Mouse (Mus musculus): Measurements from ENCODE around the gene Tlcd1. TPM values are rescaled to one million over a fixed set of nuclear protein-coding genes. Genes with fewer than 3 reads are reported as not detected.
A peak's percentile ranks its signal among the peaks of the same experiment; 100 is the strongest.

Gene Tlcd1
- polyA plus RNA-seq, 1 experiment from 2014 or later, result 50.3 TPM

GRCm38 (mm10) chr11:78168541-78169468, 7.7 kb upstream of the Tlcd1 start:
- peaks cover 84% of the 10 kb centered on the region for H3K4me1 ChIP-seq (replicated peaks)

GRCm38 (mm10) chr11:78170306-78170705, 6.2 kb upstream of the Tlcd1 start:
- Histone ChIP-seq H3K9ac (peak overlapping the region; percentile 62), H3K4me3 (replicated peaks) (no peak overlapping the region), H3K27ac (peak overlapping the region; percentile 91), H3K27me3 (no peaks in the 10 kb centered on the region), H3K4me1 (replicated peaks) (peaks cover 90% of the 10 kb centered on the region), H3K9me3 (replicated peaks) (no peaks in the 10 kb centered on the region), H3K36me3 (peaks cover 13% of the 10 kb centered on the region), H3K4me2 (peak overlapping the region; percentile 73; the same call in 1 of the 2 replicates)
- DNase-seq (no peak), ATAC-seq (ENCODE audit: low read depth) (no peak)
- WGBS (ENCODE audit: insufficient replicate concordance), result 85% methylated on average over 15 of the region's 15 CpGs

More at GRCm38 (mm10) chr11:78168541-78169468, 7.7 kb upstream of the Tlcd1 start:
- Histone ChIP-seq H3K4me3 (replicated peaks) (peak overlapping the region; percentile 50), H3K9me3 (replicated peaks) (no peaks in the 10 kb centered on the region), H3K9ac (peak overlapping the region; percentile 62), H3K36me3 (peaks cover 13% of the 10 kb centered on the region), H3K27me3 (no peaks in the 10 kb centered on the region), H3K4me2 (peak overlapping the region; percentile 73), H3K27ac (peak overlapping the region; percentile 91)
- ATAC-seq (ENCODE audit: low read depth) (peak; percentile 65), DNase-seq (no peak)
- WGBS (ENCODE audit: insufficient replicate concordance), result 17% methylated on average over 19 of the region's 19 CpGs

GRCm38 (mm10) chr11:78171328-78171727, 5.2 kb upstream of the Tlcd1 start:
- no peak overlapping the region for H3K9ac ChIP-seq
- ATAC-seq (ENCODE audit: low read depth) (no peak), DNase-seq (no peak)
- no peaks in the 10 kb centered on the region for H3K27me3 ChIP-seq
- H3K4me3 ChIP-seq (replicated peaks), result no peak overlapping the region
- peaks cover 13% of the 10 kb centered on the region for H3K36me3 ChIP-seq
- WGBS (ENCODE audit: insufficient replicate concordance), result 55% methylated on average over 4 of the region's 4 CpGs
- no peaks in the 10 kb centered on the region for H3K9me3 ChIP-seq (replicated peaks)
- H3K27ac ChIP-seq, result peak overlapping the region; percentile 91
- peaks cover 90% of the 10 kb centered on the region for H3K4me1 ChIP-seq (replicated peaks)
- H3K4me2 ChIP-seq, result no peak overlapping the region

GRCm38 (mm10) chr11:78172034-78172747, 4.3 kb upstream of the Tlcd1 start:
- H3K4me1 ChIP-seq (replicated peaks), result peaks cover 81% of the 10 kb centered on the region

GRCm38 (mm10) chr11:78172748-78173383, 3.6 kb upstream of the Tlcd1 start:
- no peaks in the 10 kb centered on the region for H3K9me3 ChIP-seq (replicated peaks)
- H3K36me3 ChIP-seq, result peaks cover 13% of the 10 kb centered on the region
- 82% methylated on average over 19 of the region's 19 CpGs for WGBS (ENCODE audit: insufficient replicate concordance)
- H3K4me1 ChIP-seq (replicated peaks), result peaks cover 74% of the 10 kb centered on the region
- no peak for ATAC-seq (ENCODE audit: low read depth)
- H3K4me2 ChIP-seq, result no peak overlapping the region
- DNase-seq, result no peak
- no peak overlapping the region for H3K4me3 ChIP-seq (replicated peaks)
- H3K27ac ChIP-seq, result peak overlapping the region; percentile 47
- peak overlapping the region; percentile 10; the same call in 1 of the 2 replicates for H3K9ac ChIP-seq
- H3K27me3 ChIP-seq, result no peaks in the 10 kb centered on the region

More at GRCm38 (mm10) chr11:78172034-78172747, 4.3 kb upstream of the Tlcd1 start:
- 82% methylated on average over 16 of the region's 16 CpGs for WGBS (ENCODE audit: insufficient replicate concordance)
- H3K9me3 ChIP-seq (replicated peaks), result no peaks in the 10 kb centered on the region
- no peaks in the 10 kb centered on the region for H3K27me3 ChIP-seq
- peak overlapping the region; percentile 10 for H3K9ac ChIP-seq
- DNase-seq, result no peak
- ATAC-seq (ENCODE audit: low read depth), result no peak
- H3K36me3 ChIP-seq, result peaks cover 13% of the 10 kb centered on the region
- no peak overlapping the region for H3K4me3 ChIP-seq (replicated peaks)
- H3K4me2 ChIP-seq, result no peak overlapping the region
- H3K27ac ChIP-seq, result peak overlapping the region; percentile 37; the same call in 1 of the 2 replicates

- DNase-seq (no peak), ATAC-seq (ENCODE audit: low read depth) (no peak)
- Histone ChIP-seq H3K9ac (peak overlapping the region; percentile 37), H3K4me2 (no peak overlapping the region), H3K9me3 (replicated peaks) (no peaks in the 10 kb centered on the region), H3K4me3 (replicated peaks) (no peak overlapping the region), H3K27me3 (no peaks in the 10 kb centered on the region), H3K4me1 (replicated peaks) (peaks cover 66% of the 10 kb centered on the region), H3K27ac (peak overlapping the region; percentile 82), H3K36me3 (peaks cover 20% of the 10 kb centered on the region)
- WGBS (ENCODE audit: insufficient replicate concordance), result 80% methylated on average over 3 of the region's 3 CpGs
These were observed 2.0 kb upstream of the Tlcd1 start for GRCm38 (mm10) chr11:78174506-78174905.

- Histone ChIP-seq H3K4me3 (replicated peaks) (peak overlapping the region; percentile 94), H3K9me3 (replicated peaks) (no peaks in the 10 kb centered on the region), H3K36me3 (peaks cover 29% of the 10 kb centered on the region), H3K4me1 (replicated peaks) (peaks cover 66% of the 10 kb centered on the region), H3K27me3 (no peaks in the 10 kb centered on the region), H3K4me2 (peak overlapping the region; percentile 81), H3K27ac (peak overlapping the region; percentile 100), H3K9ac (peak overlapping the region; percentile 99)
- peak; percentile 40 for ATAC-seq (ENCODE audit: low read depth)
- 5% methylated on average over 10 of the region's 10 CpGs for WGBS (ENCODE audit: insufficient replicate concordance)
- DNase-seq, result no peak
These were observed 625 bp upstream of the Tlcd1 start for GRCm38 (mm10) chr11:78175771-78176401.

GRCm38 (mm10) chr11:78176905-78177331, 407 bp downstream of the Tlcd1 start:
- peak overlapping the region; percentile 81 for H3K4me2 ChIP-seq
- ATAC-seq (ENCODE audit: low read depth) (no peak), DNase-seq (no peak)
- peaks cover 34% of the 10 kb centered on the region for H3K36me3 ChIP-seq
- no peaks in the 10 kb centered on the region for H3K27me3 ChIP-seq
- peak overlapping the region; percentile 99 for H3K9ac ChIP-seq
- H3K4me1 ChIP-seq (replicated peaks), result peaks cover 69% of the 10 kb centered on the region
- peak overlapping the region; percentile 94 for H3K4me3 ChIP-seq (replicated peaks)
- peak overlapping the region; percentile 100 for H3K27ac ChIP-seq
- H3K9me3 ChIP-seq (replicated peaks), result no peaks in the 10 kb centered on the region
- under 1% methylated on average over 23 of the region's 23 CpGs for WGBS (ENCODE audit: insufficient replicate concordance)

GRCm38 (mm10) chr11:78177437-78177836, 926 bp downstream of the Tlcd1 start:
- DNase-seq, result peak; percentile 71
- H3K4me1 ChIP-seq (replicated peaks), result peaks cover 69% of the 10 kb centered on the region

GRCm38 (mm10) chr11:78177903-78178858, 1.7 kb downstream of the Tlcd1 start:
- ATAC-seq (ENCODE audit: low read depth) (peak; percentile 79), DNase-seq (peak; percentile 90)
- Histone ChIP-seq H3K4me1 (replicated peaks) (peaks cover 63% of the 10 kb centered on the region), H3K27me3 (no peaks in the 10 kb centered on the region), H3K9ac (peak overlapping the region; percentile 99), H3K27ac (peak overlapping the region; percentile 100), H3K4me3 (replicated peaks) (peak overlapping the region; percentile 94), H3K9me3 (replicated peaks) (no peaks in the 10 kb centered on the region), H3K4me2 (peak overlapping the region; percentile 81), H3K36me3 (peaks cover 38% of the 10 kb centered on the region)
- under 1% methylated on average over 81 of the region's 84 CpGs for WGBS (ENCODE audit: insufficient replicate concordance)

More at GRCm38 (mm10) chr11:78177437-78177836, 926 bp downstream of the Tlcd1 start:
- H3K4me3 ChIP-seq (replicated peaks), result peak overlapping the region; percentile 94
- ATAC-seq (ENCODE audit: low read depth), result peak; percentile 20
- 0% methylated on average over 10 of the region's 10 CpGs for WGBS (ENCODE audit: insufficient replicate concordance)
- H3K27me3 ChIP-seq, result no peaks in the 10 kb centered on the region
- H3K4me2 ChIP-seq, result peak overlapping the region; percentile 81
- H3K36me3 ChIP-seq, result peaks cover 36% of the 10 kb centered on the region
- peak overlapping the region; percentile 99 for H3K9ac ChIP-seq
- no peaks in the 10 kb centered on the region for H3K9me3 ChIP-seq (replicated peaks)
- H3K27ac ChIP-seq, result peak overlapping the region; percentile 100
